Mouse (Mus musculus) CH12.LX (cell line): ENCODE measurements around the gene Grm7.

Experiments used
- BHLHE40 ChIP-seq: IDR thresholded peaks from 2 replicates; pipeline ENCODE4 v1.6.1; 2011; ENCODE audit warnings: mild to moderate bottlenecking, low read depth, low read length, improper control_type of control experiment
- CTCF ChIP-seq, 2 experiments: IDR thresholded peaks in 1 of 2; conservative IDR thresholded peaks in 1 of 2; 2 replicates each; pipeline ENCODE4 v1.5.1; 2011 to 2012; ENCODE audit warnings: low read depth in 2 of 2, low read length in 2 of 2, improper control_type of control experiment in 1 of 2, inconsistent platforms in 1 of 2, mild to moderate bottlenecking in 1 of 2, moderate library complexity in 1 of 2
- ETS1 ChIP-seq: conservative IDR thresholded peaks from 2 replicates; pipeline ENCODE4 v1.6.1; 2012; ENCODE audit warnings: low read depth, mild to moderate bottlenecking, inconsistent platforms, low read length, improper control_type of control experiment, moderate library complexity
- JUND ChIP-seq: conservative IDR thresholded peaks from 2 replicates; pipeline ENCODE4 v1.6.1; 2011; ENCODE audit warnings: low read depth, low read length, improper control_type of control experiment
- MAX ChIP-seq: IDR thresholded peaks from 2 replicates; pipeline ENCODE4 v1.6.1; 2011; ENCODE audit warnings: low read length, improper control_type of control experiment
- MAZ ChIP-seq: IDR thresholded peaks from 2 replicates; pipeline ENCODE4 v1.6.1; 2012; ENCODE audit warnings: low read depth, mild to moderate bottlenecking, inconsistent platforms, low read length, improper control_type of control experiment, moderate library complexity
- MEF2A ChIP-seq: IDR thresholded peaks from 2 replicates; pipeline ENCODE4 v1.6.1; 2014; ENCODE audit warnings: low read depth, mild to moderate bottlenecking, inconsistent platforms, low read length, improper control_type of control experiment, borderline replicate concordance
- NELFE ChIP-seq: IDR thresholded peaks from 2 replicates; pipeline ENCODE4 v1.6.1; 2011; ENCODE audit warnings: low read depth, low read length, improper control_type of control experiment
- NRF1 ChIP-seq: IDR thresholded peaks from 2 replicates; pipeline ENCODE4 v1.6.1; 2014; ENCODE audit warnings: low read depth, mild to moderate bottlenecking, inconsistent platforms, low read length, improper control_type of control experiment, moderate library complexity
- POLR2AphosphoS2 ChIP-seq: IDR thresholded peaks from 2 replicates; pipeline ENCODE4 v1.6.1; 2011; ENCODE audit warnings: low read depth, low read length, improper control_type of control experiment
- SIN3A ChIP-seq: IDR thresholded peaks from 2 replicates; pipeline ENCODE4 v1.6.1; 2012; ENCODE audit warnings: low read length, improper control_type of control experiment, inconsistent platforms
- USF1 ChIP-seq: IDR thresholded peaks from 2 replicates; pipeline ENCODE4 v1.6.1; 2014; ENCODE audit warnings: low read depth, mild to moderate bottlenecking, inconsistent platforms, low read length, improper control_type of control experiment
- ZNF384 ChIP-seq: IDR thresholded peaks from 2 replicates; pipeline ENCODE4 v1.6.1; 2012; ENCODE audit warnings: low read depth, low read length, improper control_type of control experiment, inconsistent platforms

- TF ChIP-seq CTCF (conservative IDR thresholded peaks at IDR 0.05 in 1 of 2, IDR thresholded peaks at IDR 0.05 in 1 of 2; ENCODE audit: low read depth in 2 of 2, low read length in 2 of 2) (no peak), ETS1 (no peak), MEF2A (no peak), ZNF384 (no peak), MAZ (no peak), POLR2AphosphoS2 (no peak), USF1 (no peak), JUND (no peak), NRF1 (no peak), BHLHE40 (no peak), NELFE (no peak), MAX (no peak), SIN3A (no peak)
Measured at GRCm38 (mm10) chr6:110812214-110812613, 166.8 kb downstream of the Grm7 start.
